Mouse (Mus musculus) mouse embryonic stem cell (cell line): ENCODE measurements around the gene Gng12.

ENCODE experiments used
- in situ Hi-C, 2 experiments: fragments of 300-500 bp; cut with MboI; formaldehyde crosslinking; loops; 1 replicate in 1 of 2; 3 replicates in 1 of 2; pipeline ENCODE4 v1.14.3; 2019 to 2020; ENCODE audit warnings: low sequenced_read_pairs in 2 of 2, low pct_unique_long_range_greater_than_20kb in 1 of 2, mixed read lengths in 1 of 2; ENCODE audit not compliant: unreplicated experiment in 1 of 2

The Gng12 gene

DNA sequence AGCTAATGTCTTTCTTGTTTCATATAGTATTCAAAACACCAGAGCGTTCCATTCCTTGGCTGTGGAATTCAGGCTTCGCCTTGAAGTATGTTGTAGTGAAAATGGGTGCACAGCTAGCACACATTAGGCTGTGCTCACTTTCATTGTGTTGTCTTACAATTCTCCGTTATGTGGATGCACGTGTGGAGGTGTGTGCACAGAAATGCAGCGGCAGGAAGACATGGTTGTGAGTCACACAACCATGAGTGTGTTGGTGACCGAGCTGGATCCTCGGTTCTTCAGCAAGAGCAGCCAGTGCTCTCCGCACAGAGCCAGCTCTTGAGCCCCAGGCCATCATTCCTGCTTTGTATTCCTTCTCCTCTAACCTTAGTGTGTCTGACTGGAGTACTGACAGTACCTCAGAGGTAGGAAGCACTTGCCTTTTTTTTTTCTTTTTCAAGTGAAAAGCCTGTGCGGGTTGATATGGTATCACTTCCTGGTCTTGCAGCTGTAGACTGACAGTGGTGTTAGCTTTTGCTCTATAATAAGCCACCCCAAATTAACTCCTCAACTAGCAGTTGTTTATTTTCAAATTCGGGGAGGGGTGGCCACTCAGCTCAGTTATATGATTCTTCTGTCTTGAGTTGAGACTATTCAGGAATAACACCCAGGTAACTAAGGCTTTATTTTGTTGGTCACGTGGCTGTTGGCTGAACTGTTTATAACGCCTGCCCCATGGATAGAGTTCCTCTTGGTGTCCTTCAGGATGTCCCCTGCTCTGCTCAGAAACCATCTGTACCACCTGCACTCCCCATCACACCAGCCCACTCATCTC is 48.2 kb downstream of the Gng12 start:
- in situ Hi-C loops: no loop called here

- in situ Hi-C loops: no loop called here
These were observed 48.8 kb downstream of the Gng12 start for GRCm38 (mm10) chr6:66945004-66945356.

GRCm38 (mm10) chr6:66948111-66948510 is 51.9 kb downstream of the Gng12 start:
- in situ Hi-C loops: no loop called here

DNA sequence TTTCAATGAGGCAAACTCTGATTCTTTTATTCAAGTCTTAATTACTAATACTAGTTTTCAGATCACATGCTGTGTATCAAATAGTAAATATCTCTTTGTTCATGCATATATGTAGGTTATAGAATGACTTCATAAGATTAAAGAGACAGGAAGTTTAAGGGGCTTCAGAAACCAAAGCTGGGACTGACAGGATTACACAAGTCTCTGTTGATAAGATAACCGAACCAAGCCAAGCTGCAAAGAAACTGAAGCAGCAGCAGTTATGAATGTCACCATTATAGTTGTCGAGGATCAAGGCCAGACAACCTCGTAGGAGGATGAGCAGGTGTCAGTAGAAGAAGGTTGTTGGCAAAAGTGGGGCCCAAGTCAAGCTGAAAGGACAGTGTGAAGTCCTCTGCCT is 52.7 kb downstream of the Gng12 start:
- in situ Hi-C loops: no loop called here

GRCm38 (mm10) chr6:66951726-66952418 is 55.7 kb downstream of the Gng12 start:
- in situ Hi-C loops: loop anchor here in 1 of 2 experiments (25.0 kb wide), 1 partner anchor 360 kb away; no protein-coding TSS in a partner anchor

- in situ Hi-C loops: loop anchor here in 1 of 2 experiments (25.0 kb wide), 1 partner anchor 358 kb away; no protein-coding TSS in a partner anchor
These were observed 57.8 kb downstream of the Gng12 start for GRCm38 (mm10) chr6:66953951-66954519.

- in situ Hi-C loops: loop anchor here in 1 of 2 experiments (25.0 kb wide), 1 partner anchor 357 kb away; no protein-coding TSS in a partner anchor
These were observed 59.0 kb downstream of the Gng12 start for GRCm38 (mm10) chr6:66955089-66955657.

- in situ Hi-C loops: loop anchor here in 1 of 2 experiments (25.0 kb wide), 1 partner anchor 354 kb away; no protein-coding TSS in a partner anchor
These were observed 62.5 kb downstream of the Gng12 start for GRCm38 (mm10) chr6:66958466-66959235.

DNA sequence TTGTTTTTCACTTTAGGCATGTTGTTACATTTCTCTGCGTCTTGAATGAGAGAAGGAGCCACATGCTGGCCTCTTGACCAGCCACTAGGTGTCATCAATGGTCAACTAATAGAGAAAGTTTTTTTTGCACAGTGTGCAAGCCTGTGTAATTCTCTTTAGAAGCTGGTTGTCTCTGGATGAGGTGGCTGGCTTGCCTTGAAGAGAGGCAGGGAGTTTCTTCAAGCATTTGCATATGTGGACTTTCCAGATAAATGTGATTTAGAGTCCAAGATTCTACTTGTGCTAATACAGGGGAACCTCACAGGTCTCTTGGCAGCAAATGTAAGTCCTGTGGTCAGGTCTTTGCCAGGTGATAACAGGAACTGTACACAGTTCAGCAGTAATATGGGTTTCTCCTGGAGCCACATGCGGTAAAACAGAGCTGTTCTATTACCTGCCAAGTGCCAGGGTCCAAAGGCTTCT is 66.4 kb downstream of the Gng12 start:
- in situ Hi-C loops: loop anchor here (10.0 to 25.0 kb wide), 2 partner anchors 192 to 350 kb away; no protein-coding TSS in a partner anchor

- in situ Hi-C loops: loop anchor here (10.0 to 25.0 kb wide), 2 partner anchors 192 to 349 kb away; no protein-coding TSS in a partner anchor
These were observed 66.9 kb downstream of the Gng12 start for GRCm38 (mm10) chr6:66963068-66963467.

DNA sequence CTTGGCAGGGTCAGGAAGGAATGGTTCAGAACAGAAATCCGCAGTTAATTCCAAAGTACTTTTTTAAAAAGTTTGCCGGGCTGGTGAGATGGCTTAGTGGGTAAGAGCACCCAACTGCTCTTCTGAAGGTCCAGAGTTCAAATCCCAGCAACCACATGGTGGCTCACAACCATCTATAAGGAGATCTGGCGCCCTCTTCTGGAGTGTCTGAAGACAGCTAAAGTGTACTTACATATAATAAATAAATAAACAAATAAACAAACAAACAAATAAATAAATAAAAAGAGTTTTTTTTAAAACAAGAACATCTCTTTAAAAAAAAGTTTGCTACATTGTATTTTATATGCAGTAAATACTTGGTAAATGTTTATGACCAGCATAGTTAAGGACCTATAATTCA is 67.5 kb downstream of the Gng12 start:
- in situ Hi-C loops: loop anchor here (10.0 to 25.0 kb wide), 2 partner anchors 191 to 349 kb away; no protein-coding TSS in a partner anchor

DNA sequence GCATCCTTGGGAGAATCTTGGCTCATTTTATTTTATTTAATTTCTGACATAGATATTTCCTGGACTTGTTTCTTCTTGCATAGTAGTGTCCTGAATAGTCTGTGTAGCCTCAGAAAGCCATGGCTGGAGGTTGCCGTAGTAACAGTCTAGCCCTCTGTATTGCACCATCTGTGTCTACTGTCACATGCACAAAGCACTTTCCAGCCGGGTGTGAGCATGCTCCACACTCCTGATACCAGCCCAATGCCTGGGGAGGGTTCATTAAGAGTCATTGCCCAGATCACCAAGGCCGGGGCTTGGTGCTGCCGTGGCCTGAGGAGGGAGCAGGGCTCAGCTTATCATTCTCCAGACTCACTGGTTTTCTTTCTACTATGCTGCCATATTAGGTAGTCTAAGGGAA is 68.0 kb downstream of the Gng12 start:
- in situ Hi-C loops: loop anchor here (10.0 to 25.0 kb wide), 2 partner anchors 191 to 348 kb away; no protein-coding TSS in a partner anchor

DNA sequence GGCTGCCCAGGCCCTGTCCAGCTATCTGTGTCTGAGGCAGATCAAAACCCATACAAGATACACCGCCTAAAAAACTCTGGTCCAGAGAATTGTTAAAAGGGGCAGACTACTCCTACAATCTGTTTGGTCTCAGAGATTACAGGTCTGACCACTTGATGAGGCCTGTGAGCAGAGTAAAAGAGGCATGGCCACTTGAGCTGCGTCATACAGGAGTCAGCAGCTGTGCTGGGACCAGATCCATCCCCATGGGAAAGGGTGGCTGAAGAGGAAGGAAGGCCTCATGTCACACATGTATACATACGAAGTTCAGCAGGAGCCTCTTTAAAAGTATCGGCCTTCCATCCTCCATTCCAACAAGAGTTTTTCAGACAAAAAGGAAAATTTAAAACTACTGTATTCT is 69.0 kb downstream of the Gng12 start:
- in situ Hi-C loops: loop anchor here (5.0 to 25.0 kb wide), 4 partner anchors 77 to 347 kb away; no protein-coding TSS in a partner anchor

GRCm38 (mm10) chr6:66967788-66968187 is 71.6 kb downstream of the Gng12 start:
- in situ Hi-C loops: loop anchor here (5.0 to 25.0 kb wide), 4 partner anchors 75 to 345 kb away; no protein-coding TSS in a partner anchor

DNA sequence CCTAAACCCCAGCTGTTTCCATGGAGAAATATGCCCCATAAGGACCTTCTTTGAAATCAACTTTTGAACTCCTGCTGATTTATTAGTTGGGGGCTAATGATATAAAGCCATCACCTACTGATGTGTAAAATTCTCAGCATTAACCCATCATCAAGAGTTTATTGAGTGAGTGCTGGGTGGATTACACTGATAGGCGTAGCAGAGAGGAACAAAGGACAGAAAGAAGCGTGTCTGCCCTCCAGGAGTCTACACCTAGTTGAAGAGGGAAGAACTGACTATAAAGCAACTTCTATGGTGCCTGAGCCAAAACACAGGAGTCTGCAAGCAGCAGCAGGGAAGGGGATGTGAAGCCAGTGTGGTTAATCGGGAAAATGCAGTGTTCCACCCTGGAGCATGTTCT is 73.2 kb downstream of the Gng12 start:
- in situ Hi-C loops: loop anchor here (5.0 to 25.0 kb wide), 4 partner anchors 73 to 343 kb away; no protein-coding TSS in a partner anchor

GRCm38 (mm10) chr6:66972300-66972699 is 76.1 kb downstream of the Gng12 start:
- in situ Hi-C loops: loop anchor here in 1 of 2 experiments (25.0 kb wide), 1 partner anchor 340 kb away; no protein-coding TSS in a partner anchor

DNA sequence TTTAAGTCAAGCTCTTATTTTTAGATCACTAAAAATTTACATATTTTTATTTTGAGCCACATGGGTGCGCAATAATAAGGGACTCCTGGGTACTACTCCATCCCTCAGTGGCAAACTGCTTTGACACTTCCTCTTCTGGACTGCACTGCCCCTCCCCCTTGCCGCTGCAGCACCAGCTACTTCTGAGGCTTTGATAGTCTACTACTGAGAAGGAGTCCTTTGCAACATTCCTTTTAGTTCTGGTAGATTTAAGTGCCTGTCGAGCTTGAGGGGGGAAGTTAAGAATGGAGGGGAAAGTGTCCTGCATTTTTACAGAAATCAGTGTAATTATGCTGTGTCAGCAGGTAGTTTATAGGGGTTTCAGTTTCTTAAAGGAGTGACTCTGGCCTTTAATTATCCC is 77.0 kb downstream of the Gng12 start:
- in situ Hi-C loops: loop anchor here in 1 of 2 experiments (25.0 kb wide), 1 partner anchor 339 kb away; no protein-coding TSS in a partner anchor
